Mouse (Mus musculus) cerebellum, adult 18-20 months (tissue): ENCODE measurements around the gene Gys1.
"Not testable (repeated sequence)": the region's sequence is repeated elsewhere in the genome, so short reads cannot be mapped to it uniquely, and the experiment has no call there.

Experiments used
- DNase-seq, 2 experiments: peaks; one replicate each; pipeline ENCODE4 v3.0.0; 2021

Gys1 gene

GRCm38 (mm10) chr7:45457204-45458060 lies 22.8 kb downstream of the Gys1 start:
- DNase-seq, result no peak

DNA sequence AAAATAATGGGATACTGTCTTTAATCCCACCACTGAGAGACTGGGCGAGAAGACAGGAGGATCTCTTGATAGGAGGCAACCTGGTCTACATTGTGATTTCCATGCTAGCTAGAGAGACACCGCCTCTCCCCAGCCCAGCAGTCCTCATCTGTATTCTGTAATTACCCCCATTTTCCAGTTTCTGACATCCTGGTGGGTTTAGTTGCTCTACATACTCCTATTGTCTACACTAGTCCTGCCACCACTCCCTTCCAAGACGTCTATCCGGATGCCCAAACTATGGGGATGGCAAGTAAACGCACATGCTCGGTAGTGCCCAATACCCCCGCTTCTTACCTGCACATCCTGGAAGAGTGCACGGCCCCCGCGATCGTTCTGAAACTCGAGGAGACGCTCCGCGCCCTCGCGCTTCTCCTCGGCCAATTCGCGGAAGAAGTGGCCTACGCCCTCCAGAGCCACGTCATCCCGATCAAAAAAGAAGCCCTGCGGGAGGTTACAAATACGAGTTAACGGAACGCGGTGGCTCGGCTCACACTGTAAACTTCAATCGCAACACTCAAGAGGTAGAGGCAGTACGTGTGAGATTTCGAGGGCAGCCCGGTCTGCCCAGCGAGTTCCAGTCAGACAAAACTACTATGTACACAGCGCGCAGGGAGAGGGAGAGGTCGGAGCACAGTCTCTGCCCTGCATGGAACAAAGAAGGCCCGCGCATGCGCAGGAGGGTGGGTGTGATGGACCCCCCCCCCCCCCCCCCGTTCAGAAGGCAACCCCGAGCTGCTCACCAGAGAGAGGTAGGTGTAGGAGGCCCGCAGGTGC lies 24.3 kb downstream of the Gys1 start:
- DNase-seq, result peak; percentile 84 to 86

DNA sequence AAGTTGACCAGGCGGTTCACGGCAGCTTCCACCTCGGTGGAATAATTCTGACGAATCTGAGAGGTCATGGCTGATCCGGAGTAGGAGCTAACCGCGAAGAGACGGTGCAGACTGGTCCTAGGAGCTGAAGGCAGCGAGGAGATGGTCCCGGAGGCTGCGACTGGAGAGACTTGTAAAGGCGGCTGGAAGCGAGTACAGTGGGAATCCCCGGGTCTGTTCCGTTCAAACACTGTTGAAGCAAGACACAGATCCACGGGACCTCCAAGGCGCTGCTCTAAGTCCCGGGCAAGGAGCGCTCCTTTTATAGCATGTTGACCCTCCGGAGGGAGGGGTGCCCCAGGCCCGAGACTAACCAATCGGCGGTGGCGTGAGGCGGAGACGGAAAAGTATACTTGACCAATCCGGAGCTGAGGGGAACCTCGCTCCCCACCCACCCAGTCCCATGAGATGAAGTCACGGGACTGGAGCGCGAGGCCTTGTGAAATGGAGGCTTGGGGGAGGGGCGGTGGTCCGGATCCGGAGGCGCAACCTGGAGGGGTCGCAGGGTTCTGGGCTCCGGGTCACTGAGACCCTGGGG lies 25.0 kb downstream of the Gys1 start, which contains the start of gene Ftl1:
Gene Ftl1 (minus strand): TSS at position 321 of the 577 bp plus-strand sequence.
- DNase-seq, result peak; percentile 92 to 97

DNA sequence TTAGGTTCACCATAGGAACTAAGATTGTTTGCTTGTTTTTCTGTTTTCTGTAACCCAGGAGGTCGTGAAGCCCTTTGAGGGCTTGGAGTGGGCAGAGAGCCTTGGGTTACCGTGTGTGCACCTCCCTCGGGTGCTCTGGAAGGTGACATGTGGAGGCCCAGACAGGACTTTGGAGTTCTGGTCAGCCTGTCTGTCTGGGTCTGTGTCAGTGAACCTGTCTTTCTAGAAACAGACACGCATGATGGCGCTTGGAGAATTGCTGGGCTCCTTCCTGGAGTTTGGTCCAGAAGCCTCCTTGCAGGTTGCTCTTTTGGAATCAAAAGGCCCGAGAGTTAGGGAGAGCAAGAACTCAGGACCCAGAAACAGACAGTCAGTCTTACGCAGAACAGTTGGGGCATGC lies 25.7 kb downstream of the Gys1 start:
- DNase-seq, result no peak

DNA sequence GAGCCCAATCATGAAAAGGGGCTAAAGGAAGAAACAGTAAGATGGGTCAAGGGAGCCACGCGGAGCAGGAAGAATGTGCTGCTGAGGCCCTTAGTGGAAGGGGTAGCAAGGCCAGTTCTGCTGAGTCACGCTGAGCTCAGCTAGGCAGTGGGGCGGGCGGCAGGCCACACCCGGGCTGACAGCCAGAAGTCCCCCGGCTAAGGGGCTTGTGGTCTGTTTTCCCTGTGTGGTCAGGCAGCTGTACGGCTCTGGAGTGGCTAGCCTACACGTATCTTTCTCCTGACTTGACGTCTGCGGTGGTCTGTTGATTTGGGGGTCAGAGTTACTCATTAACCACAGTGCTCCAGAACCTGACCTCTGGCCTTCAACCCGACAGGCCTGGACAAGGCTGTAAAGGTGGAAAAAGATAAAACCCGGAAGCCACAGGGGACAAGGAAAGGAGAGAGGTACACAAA lies 26.2 kb downstream of the Gys1 start:
- DNase-seq, result peak in 1 of 2 experiments; percentile 34

DNA sequence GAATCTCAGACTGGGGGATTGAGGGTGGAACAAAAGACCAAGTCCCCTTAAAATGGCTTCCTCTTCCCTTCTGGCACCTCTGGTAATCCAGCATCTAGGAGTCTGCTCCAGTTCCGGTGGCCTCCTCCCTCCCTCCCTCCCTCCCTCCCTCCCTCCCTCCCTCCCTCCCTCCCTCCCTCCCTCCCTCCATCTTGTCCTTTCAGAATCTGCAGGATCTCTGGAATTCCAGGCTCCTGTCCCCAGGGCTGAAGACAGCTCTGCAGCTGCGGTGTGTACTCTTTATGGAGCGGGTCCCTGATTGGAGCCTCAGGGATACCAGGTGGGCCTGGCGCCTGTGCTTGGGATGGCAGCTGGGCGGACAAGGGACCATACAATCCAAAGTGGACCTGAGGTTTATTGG lies 26.7 kb downstream of the Gys1 start:
- no peak for DNase-seq

DNA sequence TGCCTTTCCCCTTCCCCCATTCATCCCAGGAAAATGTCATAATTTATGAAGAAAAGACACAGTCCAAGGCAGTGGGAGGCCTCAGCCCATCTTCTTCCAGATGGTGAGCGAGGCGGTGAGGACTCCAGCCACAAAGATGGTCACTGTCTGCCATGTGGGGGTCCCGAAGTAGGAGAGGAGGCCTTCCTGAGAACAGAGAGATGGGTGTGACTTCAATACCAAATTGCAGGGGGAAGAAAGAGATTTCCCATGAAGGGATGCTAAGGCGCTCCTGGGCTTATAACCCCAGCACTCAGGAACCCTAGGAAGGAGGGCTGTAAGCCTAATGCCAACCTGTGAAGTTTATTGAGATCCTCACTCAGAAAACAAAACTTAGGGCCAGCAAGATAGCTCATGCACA lies 27.1 kb downstream of the Gys1 start:
- no peak for DNase-seq

DNA sequence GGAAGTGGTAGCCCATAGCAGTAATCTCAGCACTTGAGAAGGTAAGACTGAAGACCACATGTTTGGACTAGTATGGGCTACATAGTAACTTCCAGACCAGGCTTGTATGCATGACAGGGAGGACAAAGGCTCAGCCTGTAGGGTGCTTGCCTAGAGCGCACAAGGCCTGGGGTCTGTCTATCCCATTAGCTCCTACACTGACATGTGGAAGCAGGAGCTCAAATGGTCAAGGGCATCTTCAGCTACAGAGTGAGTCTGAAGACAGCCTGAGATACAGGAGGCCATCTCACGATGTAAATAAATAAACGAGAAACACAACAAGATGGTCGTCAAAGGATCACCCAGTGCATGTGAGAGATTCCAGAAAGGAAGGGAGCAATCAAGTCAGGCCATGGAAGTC lies 27.7 kb downstream of the Gys1 start:
- no peak for DNase-seq

GRCm38 (mm10) chr7:45462868-45463267 lies 28.2 kb downstream of the Gys1 start:
- not testable (repeated sequence) for DNase-seq

DNA sequence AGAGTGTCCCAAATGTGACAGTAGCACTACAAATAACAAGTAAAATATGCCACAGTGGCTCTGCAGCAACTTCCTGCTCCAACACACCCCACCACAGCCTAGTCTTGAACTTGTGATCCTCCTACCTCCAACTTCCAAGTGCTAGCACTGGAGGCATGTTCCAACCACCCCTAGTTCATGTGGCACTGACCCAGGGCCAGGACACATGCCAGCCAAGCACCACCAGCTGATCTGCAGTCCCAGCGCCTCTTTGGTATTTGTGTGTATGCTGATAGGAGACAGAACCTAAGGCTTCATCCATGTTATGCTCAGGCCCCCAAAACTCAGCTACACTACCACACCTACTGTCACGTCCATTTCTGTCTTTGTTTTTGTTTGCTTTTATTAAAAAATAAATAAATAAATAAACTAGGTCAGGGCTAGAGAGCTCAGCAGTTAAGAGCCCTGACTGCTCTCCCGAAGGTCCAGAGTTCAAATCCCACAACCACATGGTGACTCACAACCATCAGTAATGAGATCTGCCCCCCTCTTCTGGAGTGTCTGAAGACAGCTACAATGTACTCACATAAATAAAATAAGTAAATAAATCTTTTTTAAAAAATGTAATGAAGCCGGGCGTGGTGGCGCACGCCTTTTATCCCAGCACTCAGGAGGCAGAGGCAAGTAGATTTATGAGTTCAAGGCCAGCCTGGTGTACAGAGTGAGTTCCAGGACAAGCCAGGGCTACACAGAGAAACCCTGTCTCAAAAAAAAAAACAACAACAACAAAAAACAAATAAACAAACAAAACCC lies 29.5 kb downstream of the Gys1 start:
- no peak for DNase-seq

GRCm38 (mm10) chr7:45465112-45465511 lies 30.5 kb downstream of the Gys1 start:
- DNase-seq, result peak in 1 of 2 experiments; percentile 21

DNA sequence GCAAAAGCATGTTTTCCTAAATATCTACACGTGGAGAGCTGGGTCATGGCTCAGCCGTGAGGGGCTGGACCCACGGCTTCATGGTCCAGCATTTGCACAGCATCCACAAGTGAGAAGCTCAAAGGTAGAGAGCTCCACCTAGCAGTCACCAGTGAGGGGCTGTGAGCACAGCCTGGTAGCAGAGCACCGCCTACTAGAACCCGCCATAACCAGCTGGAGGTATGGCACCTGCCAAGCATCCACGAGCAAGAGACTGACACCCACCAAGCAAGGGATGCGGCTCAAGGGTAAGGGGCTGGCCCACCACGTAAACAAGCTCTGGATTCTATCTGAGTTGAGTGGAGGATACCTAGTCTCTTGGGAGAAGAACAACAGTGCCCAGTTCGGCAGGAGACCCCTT lies 30.9 kb downstream of the Gys1 start:
- DNase-seq, result no peak

DNA sequence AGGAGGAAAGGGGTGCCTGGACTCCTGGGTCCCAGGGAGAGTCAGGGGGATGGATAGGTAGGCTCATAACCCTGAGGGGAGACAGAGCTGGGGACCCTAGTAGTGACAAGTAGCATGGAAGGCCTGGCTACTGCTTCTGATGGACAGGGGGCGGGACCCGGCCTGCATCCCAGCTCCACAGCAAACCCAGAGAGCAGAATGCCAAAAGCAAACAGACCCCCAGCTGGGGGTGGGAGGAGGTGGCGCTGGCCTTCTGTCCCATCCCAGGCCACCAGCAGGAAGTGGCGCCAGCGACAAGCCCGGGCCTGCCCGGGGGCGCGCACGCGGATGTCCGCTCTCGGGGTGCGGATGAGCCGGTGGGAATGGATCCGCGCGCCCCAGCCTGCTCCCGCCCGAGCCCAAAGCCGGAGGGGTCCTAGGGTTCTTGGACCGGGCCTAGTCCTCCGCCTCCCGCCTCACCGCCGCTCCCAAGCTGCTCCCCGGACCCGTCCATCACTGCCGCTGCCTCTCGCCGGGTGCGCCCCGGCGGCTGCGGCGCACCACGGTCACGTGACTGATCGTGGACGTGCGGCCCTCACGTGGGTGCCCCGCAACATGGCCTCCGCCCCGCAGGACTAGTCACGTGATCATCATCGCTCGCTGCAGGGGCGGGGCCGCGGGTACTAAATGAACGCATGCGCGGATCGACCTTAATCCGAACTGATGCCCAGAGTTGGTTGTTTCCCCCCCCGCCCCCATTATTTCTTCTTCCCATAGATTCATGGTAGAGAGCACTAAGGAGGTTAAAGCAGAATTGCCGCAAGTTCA lies 31.8 kb downstream of the Gys1 start, which contains the start of gene Bax:
Gene Bax (minus strand): TSS at position 616 of the 807 bp plus-strand sequence.
- peak; percentile 98 to 99 for DNase-seq

GRCm38 (mm10) chr7:45467090-45467670 lies 32.5 kb downstream of the Gys1 start:
- peak in 1 of 2 experiments; percentile 35 for DNase-seq

DNA sequence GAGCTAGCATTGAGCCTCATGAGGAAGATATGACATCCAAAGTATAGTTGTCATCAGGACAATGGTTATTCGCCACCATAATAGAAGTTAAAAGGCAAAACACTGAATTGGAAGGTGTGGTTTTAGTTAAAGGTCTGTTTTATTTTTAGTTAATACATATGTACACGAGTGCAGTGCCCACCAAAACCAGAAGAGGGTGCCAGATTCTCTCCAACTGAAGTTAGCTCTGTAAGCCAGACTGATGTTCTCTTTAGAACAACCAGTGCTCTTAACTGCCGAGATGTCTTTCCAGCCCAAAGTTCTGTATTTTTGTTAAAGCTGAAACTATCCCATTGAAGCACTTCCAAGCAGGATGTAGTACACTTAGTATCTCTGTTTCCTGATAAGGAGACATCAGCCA lies 36.2 kb downstream of the Gys1 start:
- peak; percentile 81 to 82 for DNase-seq

- DNase-seq, result peak; percentile 60 to 65
Measured at GRCm38 (mm10) chr7:45475291-45475969, 40.8 kb downstream of the Gys1 start.

GRCm38 (mm10) chr7:45476453-45476852 lies 41.8 kb downstream of the Gys1 start:
- DNase-seq, result no peak

DNA sequence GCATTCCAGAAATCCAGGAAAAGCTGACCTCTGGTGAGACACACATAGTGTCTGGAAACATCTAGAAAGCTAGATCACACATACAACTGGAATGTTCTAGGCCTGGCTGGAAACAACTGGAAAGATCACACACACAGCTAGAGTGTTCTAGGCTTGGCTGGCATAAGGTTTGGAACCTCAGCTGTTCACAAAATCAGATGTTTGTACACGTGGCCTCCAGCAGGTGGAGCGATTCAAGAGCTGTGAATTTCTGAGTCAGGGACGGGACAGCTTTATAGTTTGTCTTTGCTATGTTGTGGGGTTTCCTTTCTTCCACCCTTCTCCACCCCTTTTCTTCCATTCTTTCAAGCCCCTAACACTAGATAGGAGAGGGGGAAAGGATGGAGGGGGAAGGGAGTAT lies 42.4 kb downstream of the Gys1 start:
- DNase-seq, result peak; percentile 80 to 82

GRCm38 (mm10) chr7:45478774-45479173 lies 44.1 kb downstream of the Gys1 start:
- no peak for DNase-seq

DNA sequence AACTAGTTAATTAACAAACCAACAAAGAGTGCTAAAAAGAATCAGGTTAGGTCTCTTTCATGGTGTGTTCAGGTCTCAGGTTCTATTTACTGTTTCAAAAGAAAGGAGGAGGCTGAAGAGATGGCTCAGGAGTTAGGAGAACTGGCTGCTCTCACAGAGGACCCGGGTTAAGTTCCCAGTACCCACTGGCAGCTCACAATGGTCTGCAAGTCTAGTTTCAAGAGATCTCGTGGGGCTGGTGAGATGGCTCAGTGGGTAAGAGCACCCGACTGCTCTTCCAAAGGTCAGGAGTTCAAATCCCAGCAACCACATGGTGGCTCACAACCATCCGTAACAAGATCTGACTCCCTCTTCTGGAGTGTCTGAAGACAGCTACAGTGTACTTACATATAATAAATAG lies 45.7 kb downstream of the Gys1 start:
- DNase-seq, result not testable (repeated sequence)
